Mouse (Mus musculus): ENCODE data around the gene Zbtb39.

- TF ChIP-seq CTCF (IDR thresholded peaks at IDR 0.05): no peak
- no peak for TF ChIP-seq POLR2A (IDR thresholded peaks at IDR 0.05; ENCODE audit: insufficient read depth, low read depth, low read length)
These were observed 26.6 kb upstream of the Zbtb39 start for GRCm38 (mm10) chr10:127712736-127713135.
